30 mouse cellular contexts compared by ENCODE assay signal in genomic region chr13:29966966-29967365, GRCm38 (mm10). TPM values are rescaled to one million over a fixed set of nuclear protein-coding genes. Genes with fewer than 3 reads are reported as not detected.
DNase-seq lines count a peak whose midpoint lies in the region; ATAC-seq and TF ChIP-seq lines count a peak whose summit lies in the region.
"Had no signal": no experiment of that assay in that cellular context is flagged by ENCODE, and none has a peak within 500 bp of the region (broad histone marks: within the 10 kb centered on the region; RNA-seq: fewer than 3 reads in every experiment).

No protein-coding gene starts in this region.

- 73% methylated on average over 8 of the region's 8 CpGs for WGBS in heart, embryonic 13.5 days
- 92% methylated on average over 8 of the region's 8 CpGs for WGBS in liver, embryonic 11.5 days
- 82% methylated on average over 8 of the region's 8 CpGs for WGBS in liver, embryonic 14.5 days (ENCODE audit: insufficient replicate concordance)
- WGBS in liver, postnatal 0 days (ENCODE audit: insufficient replicate concordance), result 85% methylated on average over 8 of the region's 8 CpGs

- no peak overlapping the region; the same call in 1 of the 2 replicates for H3K27ac ChIP-seq in heart, embryonic 13.5 days (replicated peaks)
- no peak overlapping the region for H3K27ac ChIP-seq in liver, embryonic 11.5 days (ENCODE audit: low read depth, low read length)
- no peak overlapping the region for H3K27ac ChIP-seq in liver, embryonic 14.5 days
- no peak overlapping the region for H3K27ac ChIP-seq in liver, postnatal 0 days (ENCODE audit: low read depth)
- H3K27ac ChIP-seq: forebrain, embryonic 15.5 days; heart, embryonic 10.5 days; hindbrain, embryonic 12.5 days; neural tube, embryonic 12.5 days had no signal

- H3K27me3 ChIP-seq in heart, embryonic 13.5 days (replicated peaks), result no peaks in the 10 kb centered on the region
- H3K27me3 ChIP-seq in liver, embryonic 11.5 days (replicated peaks; ENCODE audit: control insufficient read depth, insufficient read depth, low read length), result no peaks in the 10 kb centered on the region
- no peaks in the 10 kb centered on the region for H3K27me3 ChIP-seq in liver, embryonic 14.5 days (ENCODE audit: control insufficient read depth, insufficient read depth, low read length)
- H3K27me3 ChIP-seq in liver, postnatal 0 days (ENCODE audit: insufficient read depth, low read length), result no peaks in the 10 kb centered on the region
- H3K27me3 ChIP-seq: CH12.LX; forebrain, embryonic 15.5 days; hindbrain, embryonic 12.5 days; neural tube, embryonic 12.5 days had no signal

- no peak overlapping the region for H3K4me3 ChIP-seq in heart, embryonic 13.5 days
- no peak overlapping the region for H3K4me3 ChIP-seq in liver, embryonic 11.5 days (ENCODE audit: low read depth, low read length)
- H3K4me3 ChIP-seq in liver, embryonic 14.5 days (ENCODE audit: insufficient read depth in 1 of 2, low read depth in 2 of 2, low read length in 2 of 2), result no peak overlapping the region
- no peak overlapping the region for H3K4me3 ChIP-seq in liver, postnatal 0 days (ENCODE audit: low read depth, low read length)
- H3K4me3 ChIP-seq: forebrain, embryonic 15.5 days; heart, embryonic 10.5 days; hindbrain, embryonic 12.5 days; myocyte; neural tube, embryonic 12.5 days had no signal

- no peak overlapping the region for H3K4me2 ChIP-seq in heart, embryonic 13.5 days
- H3K4me2 ChIP-seq in liver, embryonic 11.5 days, result no peak overlapping the region
- H3K4me2 ChIP-seq in liver, embryonic 14.5 days (ENCODE audit: low read depth), result no peak overlapping the region
- no peak overlapping the region for H3K4me2 ChIP-seq in liver, postnatal 0 days (ENCODE audit: low read depth, low read length)
- H3K4me2 ChIP-seq: forebrain, embryonic 15.5 days; hindbrain, embryonic 12.5 days; lung, embryonic 14.5 days; midbrain, embryonic 11.5 days; neural tube, embryonic 12.5 days had no signal

- no peak for TF ChIP-seq EP300 in liver, embryonic 14.5 days (IDR thresholded peaks at IDR 0.05; ENCODE audit: low read depth)
- no peak for TF ChIP-seq EP300 in liver, postnatal 0 days (IDR thresholded peaks at IDR 0.05; ENCODE audit: low read depth)

- TF ChIP-seq CTCF in liver, embryonic 14.5 days (IDR thresholded peaks at IDR 0.05; ENCODE audit: low read depth), result no peak
- no peak for TF ChIP-seq CTCF in liver, postnatal 0 days (IDR thresholded peaks at IDR 0.05; ENCODE audit: low read depth)

- ATAC-seq in heart, embryonic 13.5 days (ENCODE audit: extremely low read depth, insufficient number of reproducible peaks, low FRiP score, low TSS enrichment), result peak; percentile 14; the same call in 1 of the 2 replicates
- ATAC-seq in liver, embryonic 11.5 days (replicated peaks; ENCODE audit: low FRiP score), result no peak
- ATAC-seq in liver, embryonic 14.5 days (ENCODE audit: insufficient read depth), result peak; percentile 27; the same call in 1 of the 2 replicates
- peak; percentile 53; the same call in 1 of the 2 replicates for ATAC-seq in liver, postnatal 0 days
- ATAC-seq: activated CD4-positive, CD25-positive, alpha-beta regulatory T cell, adult 4 months; forebrain, embryonic 15.5 days; intestine, embryonic 16.5 days had no signal

- no peak for DNase-seq in heart, postnatal 14 days
- peak; percentile 19 for DNase-seq in liver
- no peak for DNase-seq in liver, embryonic 11.5 days (ENCODE audit: low spot score)
- DNase-seq in liver, embryonic 14.5 days (ENCODE audit: low read depth in 3 of 3, low spot score in 3 of 3), result no peak
- DNase-seq in liver, postnatal 0 days, result peak; percentile 38
- DNase-seq in urinary bladder, postnatal 25 days (ENCODE audit: low spot score), result no peak
- DNase-seq: adrenal gland, adult 2 months; adrenal gland, postnatal 36 days; cerebellum, adult 18-20 months; cerebellum, postnatal 10 days; gastrocnemius, postnatal 36 days; kidney, adult 9 months; kidney, postnatal 10 days; layer of hippocampus, postnatal 36 days; left cerebral cortex, postnatal 4 days; lung, embryonic 14.5 days; lung, postnatal 14 days; right cerebral cortex, adult 18-20 months; spleen, adult 18-20 months; thymus, postnatal 14 days had no signal

- peaks cover 37% of the 10 kb centered on the region for H3K36me3 ChIP-seq in heart, embryonic 13.5 days
- peaks cover 5% of the 10 kb centered on the region; the same call in 1 of the 2 replicates for H3K36me3 ChIP-seq in liver, embryonic 11.5 days (ENCODE audit: control insufficient read depth, insufficient read depth, low read length)
- H3K36me3 ChIP-seq in liver, embryonic 14.5 days (replicated peaks; ENCODE audit: control insufficient read depth, insufficient read depth, low read depth), result no peaks in the 10 kb centered on the region
- peaks cover 6% of the 10 kb centered on the region; the same call in 1 of the 2 replicates for H3K36me3 ChIP-seq in liver, postnatal 0 days (replicated peaks; ENCODE audit: insufficient read depth, low read length)
- H3K36me3 ChIP-seq: forebrain, embryonic 15.5 days had no signal

- intact Hi-C loops in heart, postnatal 14 days (cut with DNase I), result loop anchor here (1.0 kb wide), 1 partner anchor 71 kb away; no protein-coding TSS in a partner anchor

- H3K4me1 ChIP-seq in heart, embryonic 13.5 days, result peaks cover 37% of the 10 kb centered on the region
- peaks cover 3% of the 10 kb centered on the region; the same call in 1 of the 2 replicates for H3K4me1 ChIP-seq in liver, embryonic 11.5 days (replicated peaks; ENCODE audit: control insufficient read depth, insufficient read depth, low read length)
- H3K4me1 ChIP-seq in liver, embryonic 14.5 days (replicated peaks; ENCODE audit: control insufficient read depth in 2 of 2, insufficient read depth in 2 of 2, low read length in 1 of 2), result peaks cover 0 to 11% of the 10 kb centered on the region in 2 experiments; a peak in 2 of 4 replicates
- H3K4me1 ChIP-seq in liver, postnatal 0 days (ENCODE audit: insufficient read depth), result peaks cover 2% of the 10 kb centered on the region; the same call in 1 of the 2 replicates
- H3K4me1 ChIP-seq: forebrain, embryonic 15.5 days; hindbrain, embryonic 12.5 days; neural tube, embryonic 12.5 days had no signal

- H3K9ac ChIP-seq in heart, embryonic 13.5 days, result no peak overlapping the region
- no peak overlapping the region for H3K9ac ChIP-seq in liver, embryonic 11.5 days (ENCODE audit: low read depth, low read length)
- H3K9ac ChIP-seq in liver, embryonic 14.5 days (replicated peaks), result no peak overlapping the region
- no peak overlapping the region for H3K9ac ChIP-seq in liver, postnatal 0 days (replicated peaks)
- H3K9ac ChIP-seq: forebrain, embryonic 15.5 days; hindbrain, embryonic 12.5 days; lung, embryonic 14.5 days; neural tube, embryonic 12.5 days had no signal

- H3K9me3 ChIP-seq in heart, embryonic 13.5 days, result no peaks in the 10 kb centered on the region
- H3K9me3 ChIP-seq in liver, embryonic 11.5 days (ENCODE audit: control insufficient read depth, low read length), result no peaks in the 10 kb centered on the region
- H3K9me3 ChIP-seq in liver, embryonic 14.5 days (ENCODE audit: control insufficient read depth, low read length), result no peaks in the 10 kb centered on the region
- no peaks in the 10 kb centered on the region for H3K9me3 ChIP-seq in liver, postnatal 0 days (ENCODE audit: low read length)
- H3K9me3 ChIP-seq: forebrain, embryonic 15.5 days; heart, embryonic 10.5 days; hindbrain, embryonic 12.5 days; neural tube, embryonic 12.5 days had no signal

RNA-seq across cellular contexts. Expression of gene E2f3, which starts 18.9 kb away (rescaled TPM):
- polyA plus RNA-seq in heart, embryonic 13.5 days (2015; fragmentation: Nextera tagmentation; extraction: Ambion mirVana), result 8.2 and 9.1 TPM in 2 replicates
- 1 to 10 TPM; 8.8 to 9.0 TPM for total RNA-seq in heart, postnatal 14 days (2021)
- polyA plus RNA-seq in liver, embryonic 11.5 days (2014; fragmentation: Nextera tagmentation; extraction: Ambion mirVana), result 13.5 and 13.7 TPM in 2 replicates
- 4.6 and 5.5 TPM in 2 replicates for polyA plus RNA-seq in liver, embryonic 14.5 days (2012; rRNA removed)
- 3.4 and 3.7 TPM in 2 replicates for polyA plus RNA-seq in liver, embryonic 14.5 days (2014; fragmentation: Nextera tagmentation; extraction: Ambion mirVana)
- 2.4 and 2.6 TPM in 2 replicates for polyA plus RNA-seq in liver, postnatal 0 days (2015; fragmentation: Nextera tagmentation; extraction: Ambion mirVana)

Comparison
In these comparisons a context has a peak if more than half of its experiments do, and no peak if none do; other contexts are left out.
1. DNase-seq: peak in liver (single experiment) and liver, postnatal 0 days (single experiment); none in heart, postnatal 14 days (0 of 2), liver, embryonic 11.5 days (single experiment), liver, embryonic 14.5 days (0 of 3) and urinary bladder, postnatal 25 days (single experiment).